Mouse (Mus musculus) adrenal gland, adult (tissue): ENCODE results near the gene Gadd45g.
A peak's percentile ranks its signal among the peaks of the same experiment; 100 is the strongest.

Experiments used
- DNase-seq, 2 experiments: peaks; one replicate each; pipeline ENCODE4 v3.0.0; 2022 to 2023; ENCODE audit warnings: low spot score in 1 of 2; ENCODE audit not compliant: inconsistent age in 2 of 2

The Gadd45g gene

DNA sequence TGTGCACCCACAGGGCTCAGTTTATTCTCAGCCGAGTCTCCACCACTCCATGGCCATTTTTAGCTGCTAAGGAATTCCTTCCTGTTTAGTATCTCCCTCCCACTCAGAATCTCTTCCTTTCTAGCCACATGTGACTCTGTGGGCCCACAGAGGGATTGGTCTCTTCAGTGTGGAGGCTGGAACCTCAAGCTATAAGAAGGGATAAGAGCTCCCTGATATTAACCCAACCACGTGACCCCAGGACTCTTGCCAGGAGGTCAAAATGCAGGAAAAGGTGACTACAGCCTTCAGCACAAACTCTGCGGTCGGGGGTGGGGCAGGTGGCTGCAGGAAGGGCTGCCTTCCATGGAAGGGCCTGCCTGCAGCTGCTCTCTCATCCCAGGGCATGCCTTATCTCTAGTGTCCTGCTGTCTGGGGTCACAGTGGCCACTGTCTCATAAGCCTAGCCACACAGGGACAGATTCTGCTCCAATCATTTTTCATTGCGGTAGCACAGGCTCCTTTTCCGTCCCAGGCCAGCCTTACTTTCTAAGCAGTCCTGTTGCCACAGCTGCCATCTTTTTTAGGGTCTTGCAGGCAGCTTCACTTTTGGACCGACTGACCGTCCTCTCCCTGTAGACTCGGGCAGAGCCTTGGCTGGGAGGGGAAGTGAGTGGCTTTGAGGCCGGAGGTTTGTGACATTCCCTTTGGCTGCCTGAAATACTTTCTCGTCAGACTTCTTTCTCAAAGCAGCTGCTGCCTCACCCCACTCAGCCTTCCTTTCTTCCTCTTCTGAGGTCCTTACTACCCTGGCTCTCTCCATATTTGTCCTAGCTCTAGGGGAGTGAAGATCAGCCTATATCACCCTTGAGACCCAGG lies 35.0 kb downstream of the Gadd45g start:
- peak in 1 of 2 experiments; percentile 30 for DNase-seq

DNA sequence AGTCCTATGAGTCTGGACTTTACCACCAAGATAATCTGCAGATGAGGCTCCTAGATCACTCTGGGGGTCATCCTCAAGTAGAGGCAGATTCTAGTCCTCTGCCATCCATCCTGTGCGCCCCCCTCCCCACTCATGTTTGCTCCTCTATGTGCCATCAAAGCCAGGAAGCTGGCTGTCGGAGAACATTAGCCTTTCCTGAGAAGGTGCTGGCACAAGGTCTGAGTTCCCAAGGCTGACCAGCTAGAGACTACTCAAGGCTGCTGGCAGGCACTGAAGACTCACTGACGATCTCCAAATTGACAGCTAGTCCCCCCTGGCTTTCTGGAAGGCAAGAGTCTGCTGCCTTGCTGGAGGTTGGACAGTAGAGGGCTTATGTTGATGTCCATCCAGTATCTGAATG lies 35.7 kb downstream of the Gadd45g start:
- DNase-seq: peak in 1 of 2 experiments; percentile 72

DNA sequence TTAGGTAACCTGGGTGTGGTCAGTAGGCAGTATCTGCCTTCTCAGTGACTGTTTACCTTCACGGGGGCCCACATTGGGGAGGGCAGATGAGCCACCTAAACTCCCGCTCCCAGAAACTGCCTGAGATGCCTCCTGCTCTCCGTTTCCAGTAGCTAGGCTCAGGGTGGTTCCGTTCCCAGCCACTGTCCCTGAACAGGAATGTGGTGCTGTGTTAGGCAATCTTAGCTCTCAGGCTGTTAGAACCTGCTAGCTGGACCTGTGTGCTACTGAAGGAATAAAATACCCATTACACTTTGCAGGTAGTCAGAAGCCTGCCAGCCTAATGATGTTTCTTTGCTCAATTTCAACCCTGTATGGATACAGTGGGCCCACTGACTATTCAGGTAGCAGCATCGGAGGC lies 37.8 kb downstream of the Gadd45g start:
- peak in 1 of 2 experiments; percentile 29 for DNase-seq

DNA sequence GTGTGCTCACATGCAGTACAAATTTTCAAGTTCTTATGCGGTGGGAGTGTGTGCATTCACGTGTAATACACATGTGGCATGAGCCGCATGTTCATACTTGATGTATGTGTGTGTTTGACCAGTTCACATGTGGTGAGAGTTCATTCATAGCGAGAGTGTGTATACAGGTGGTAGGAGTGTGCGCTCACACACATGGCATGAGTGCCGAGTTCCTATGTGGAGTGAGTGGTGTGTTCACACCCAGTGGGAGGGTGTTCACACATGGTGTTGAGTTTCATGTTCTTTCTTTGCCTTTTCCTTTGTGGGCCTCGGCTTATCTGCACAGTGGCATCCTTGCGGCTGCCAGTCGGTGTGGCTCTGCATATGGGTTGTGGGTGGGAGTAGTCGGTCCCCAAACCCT lies 39.1 kb downstream of the Gadd45g start:
- DNase-seq: no peak

DNA sequence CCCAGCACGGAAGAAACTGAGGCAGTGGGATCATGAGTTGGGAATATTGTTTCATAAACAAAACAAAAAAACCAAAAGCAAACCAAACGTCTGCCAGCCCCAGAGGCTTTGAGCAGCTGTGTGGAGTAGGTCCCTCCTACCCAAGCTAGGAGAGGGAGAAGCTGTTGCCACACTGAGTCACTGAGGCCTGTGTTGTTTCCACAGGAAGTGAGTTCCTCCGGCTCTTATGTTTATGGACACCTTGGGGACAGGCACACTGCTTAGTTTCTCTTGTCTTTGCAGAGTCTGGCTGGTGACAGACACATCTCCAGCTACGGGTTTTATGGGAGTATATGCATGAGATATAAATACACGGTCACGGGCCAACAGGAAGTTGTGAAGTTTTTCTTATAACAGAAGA lies 39.6 kb downstream of the Gadd45g start:
- no peak for DNase-seq

DNA sequence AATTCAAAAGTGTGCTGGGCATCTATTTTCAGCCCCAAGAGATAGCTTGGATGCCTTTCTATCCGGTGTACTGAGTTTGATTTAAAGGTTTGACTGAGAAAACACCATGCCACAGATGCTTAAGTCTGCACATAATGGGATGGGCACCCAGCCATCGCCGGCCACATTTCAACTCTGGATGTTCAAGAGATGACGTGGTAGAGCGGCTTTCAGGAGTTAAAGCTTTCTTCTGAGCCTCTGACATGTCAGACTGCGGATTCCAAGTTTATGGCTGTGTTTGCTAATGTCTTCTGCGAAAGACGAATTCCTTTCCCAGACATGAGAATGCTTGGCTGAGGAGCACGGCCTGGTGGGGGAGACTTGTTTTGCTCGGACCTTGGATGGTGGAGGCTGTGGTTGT lies 40.2 kb downstream of the Gadd45g start:
- no peak for DNase-seq

DNA sequence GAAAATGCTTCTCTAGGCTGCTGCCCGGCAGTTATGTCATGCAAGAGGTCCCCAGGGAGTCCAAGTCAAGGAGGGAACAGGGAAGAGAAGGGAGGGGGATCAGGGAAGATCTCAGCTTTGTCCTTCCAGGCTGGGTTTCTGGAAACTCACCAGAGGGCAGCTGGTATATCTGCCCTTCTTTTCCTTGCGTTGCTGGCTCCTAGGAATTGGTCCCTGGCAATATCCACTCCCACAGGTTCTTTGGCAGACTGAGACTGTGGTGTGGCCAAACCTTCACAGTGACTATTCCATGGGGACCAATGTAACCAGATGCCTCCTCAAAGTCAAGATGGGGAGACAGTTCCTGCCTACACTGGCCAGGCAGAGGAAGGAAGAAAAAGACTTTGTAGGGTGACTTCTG lies 41.9 kb downstream of the Gadd45g start:
- peak in 1 of 2 experiments; percentile 35 for DNase-seq

DNA sequence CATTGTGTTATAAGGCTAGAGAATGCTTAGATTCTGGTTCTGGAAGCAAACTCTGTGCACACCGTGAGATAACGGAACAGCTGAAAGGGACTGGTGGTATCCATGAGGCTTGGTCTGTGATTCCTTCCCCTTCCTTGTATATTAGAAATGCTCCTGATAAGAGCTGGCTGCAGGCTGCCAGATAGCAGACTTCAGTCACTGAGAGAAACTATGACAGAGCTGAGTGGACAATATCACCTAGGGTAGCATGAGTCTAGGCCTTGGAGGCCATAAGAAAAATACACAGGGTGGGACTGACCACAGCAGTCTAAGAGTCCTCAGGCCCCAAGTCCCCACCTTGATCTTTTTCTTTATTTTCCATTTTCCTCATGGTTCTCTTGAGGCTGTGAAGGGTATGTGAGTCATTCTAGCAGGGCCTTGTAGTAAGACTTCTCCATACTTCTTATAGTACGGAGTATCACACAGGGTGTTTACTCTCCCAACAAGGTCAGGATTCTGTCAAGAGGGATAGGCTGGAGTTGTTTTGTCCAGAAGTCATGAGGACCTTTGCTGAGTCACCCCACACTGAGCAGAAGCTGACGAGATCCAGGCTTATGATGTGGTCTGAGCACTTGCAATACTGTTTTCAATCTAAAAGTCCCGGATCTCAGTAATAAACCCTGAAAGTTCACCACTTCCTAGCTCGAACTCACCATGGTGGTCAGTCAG lies 45.5 kb downstream of the Gadd45g start:
- peak in 1 of 2 experiments; percentile 38 for DNase-seq

DNA sequence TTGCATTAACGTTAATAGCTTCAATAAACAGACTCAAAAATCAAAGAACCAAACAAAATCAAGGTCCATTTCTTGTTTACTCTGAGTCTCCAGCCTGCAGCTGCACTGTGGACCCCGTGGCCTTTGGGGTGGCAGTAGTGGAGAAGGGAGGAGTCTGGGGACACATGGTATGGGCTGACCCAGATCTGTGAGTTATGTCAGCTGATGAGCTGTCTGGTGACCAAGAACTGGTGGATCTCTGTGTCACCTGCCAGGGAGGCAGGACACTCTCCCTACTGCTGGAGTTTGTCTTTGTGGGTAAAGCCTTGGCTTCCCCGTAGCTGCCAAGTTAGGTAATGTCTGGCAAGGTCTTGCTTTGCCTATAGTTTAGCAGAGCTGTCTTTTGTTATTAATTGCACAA lies 51.1 kb downstream of the Gadd45g start:
- no peak for DNase-seq
